Mouse (Mus musculus) T-helper 17 cell (primary cell): ENCODE measurements at regions not wholly inside any gene's neighbourhood (a gene's known extent, or its start where the extent isn't known, plus 50 kb on each side); places are given as distances from the start of the nearest gene placed in this dataset.

Experiments used
- in situ Hi-C, 2 experiments: fragments of 300-600 bp; cut with MboI, MseI; formaldehyde crosslinking; loops; 1 replicate in 1 of 2; 2 replicates in 1 of 2; pipeline ENCODE4 v1.15.1; 2025; ENCODE audit warnings: high pct_unique_total_duplicates in 2 of 2

GRCm38 (mm10) chr1:61402339-61402738 lies 236.3 kb upstream of the Pard3b start:
- in situ Hi-C loops = no loop called here

GRCm38 (mm10) chr1:61407201-61407600 lies 231.4 kb upstream of the Pard3b start:
- in situ Hi-C loops = no loop called here

GRCm38 (mm10) chr1:61414772-61415171 lies 223.9 kb upstream of the Pard3b start:
- in situ Hi-C loops = no loop called here

GRCm38 (mm10) chr1:61415426-61416195 lies 223.0 kb upstream of the Pard3b start:
- in situ Hi-C loops = no loop called here

- in situ Hi-C loops = no loop called here
Measured at GRCm38 (mm10) chr1:61418396-61418795, 220.2 kb upstream of the Pard3b start.

GRCm38 (mm10) chr1:61419839-61420238 lies 218.8 kb upstream of the Pard3b start:
- in situ Hi-C loops = no loop called here

- in situ Hi-C loops = no loop called here
Measured at GRCm38 (mm10) chr1:61423253-61423652, 215.4 kb upstream of the Pard3b start.

- in situ Hi-C loops = no loop called here
Measured at GRCm38 (mm10) chr1:61428706-61429501, 209.7 kb upstream of the Pard3b start.

- in situ Hi-C loops = no loop called here
Measured at GRCm38 (mm10) chr1:61437603-61438002, 201.0 kb upstream of the Pard3b start.

GRCm38 (mm10) chr1:61461435-61461834 lies 177.2 kb upstream of the Pard3b start:
- in situ Hi-C loops = no loop called here

GRCm38 (mm10) chr1:61470617-61471214 lies 167.9 kb upstream of the Pard3b start:
- in situ Hi-C loops = no loop called here

- in situ Hi-C loops = no loop called here
Measured at GRCm38 (mm10) chr1:61471779-61472578, 166.6 kb upstream of the Pard3b start.

- in situ Hi-C loops = no loop called here
Measured at GRCm38 (mm10) chr1:61472579-61473242, 165.9 kb upstream of the Pard3b start.

GRCm38 (mm10) chr1:61485459-61485858 lies 153.2 kb upstream of the Pard3b start:
- in situ Hi-C loops = no loop called here

GRCm38 (mm10) chr1:61524886-61525285 lies 113.7 kb upstream of the Pard3b start:
- in situ Hi-C loops = no loop called here

GRCm38 (mm10) chr1:61525881-61526280 lies 112.7 kb upstream of the Pard3b start:
- in situ Hi-C loops = no loop called here

GRCm38 (mm10) chr1:61528757-61529156 lies 109.9 kb upstream of the Pard3b start:
- in situ Hi-C loops = no loop called here

- in situ Hi-C loops = loop anchor here in 1 of 2 experiments (10.0 kb wide), 1 partner anchor 1145 kb away; no protein-coding TSS in a partner anchor
Measured at GRCm38 (mm10) chr1:61530166-61530565, 108.5 kb upstream of the Pard3b start.

- in situ Hi-C loops = loop anchor here in 1 of 2 experiments (10.0 kb wide), 1 partner anchor 1143 kb away; no protein-coding TSS in a partner anchor
Measured at GRCm38 (mm10) chr1:61531487-61531886, 107.1 kb upstream of the Pard3b start.

- in situ Hi-C loops = no loop called here
Measured at GRCm38 (mm10) chr1:61540081-61540480, 98.5 kb upstream of the Pard3b start.

- in situ Hi-C loops = no loop called here
Measured at GRCm38 (mm10) chr1:61541166-61541565, 97.5 kb upstream of the Pard3b start.
